Mouse (Mus musculus) CH12.LX (cell line): ENCODE measurements around the gene Tmem185b.

Experiments
- ELF1 ChIP-seq: IDR thresholded peaks from 2 replicates; pipeline ENCODE4 v1.6.1; 2014; ENCODE audit warnings: low read depth, mild to moderate bottlenecking, inconsistent platforms, low read length, improper control_type of control experiment
- HCFC1 ChIP-seq: IDR thresholded peaks from 2 replicates; pipeline ENCODE4 v1.6.1; 2012; ENCODE audit warnings: low read depth, mild to moderate bottlenecking, inconsistent platforms, low read length, improper control_type of control experiment
- MAX ChIP-seq: IDR thresholded peaks from 2 replicates; pipeline ENCODE4 v1.6.1; 2011; ENCODE audit warnings: low read length, improper control_type of control experiment
- POLR2A ChIP-seq: IDR thresholded peaks from 2 replicates; pipeline ENCODE4 v1.6.1; 2011; ENCODE audit warnings: low read depth, mild to moderate bottlenecking, improper control_type of control experiment, low read length

- no peak for TF ChIP-seq MAX
- no peak for TF ChIP-seq HCFC1
- no peak for TF ChIP-seq ELF1
- no peak for TF ChIP-seq POLR2A
Measured at GRCm38 (mm10) chr1:119480678-119481077, 45.3 kb upstream of the Tmem185b start.
